Mouse (Mus musculus): Measurements from ENCODE around the gene Yme1l1. TPM values are rescaled to one million over a fixed set of nuclear protein-coding genes. Genes with fewer than 3 reads are reported as not detected.
A peak's percentile ranks its signal among the peaks of the same experiment; 100 is the strongest.

Yme1l1 gene
- 69.8 and 71.5 TPM in 2 replicates for total RNA-seq (2014; fragmentation: Nextera tagmentation)
- 91.9 and 108 TPM in 2 replicates for total RNA-seq (2017)

DNA sequence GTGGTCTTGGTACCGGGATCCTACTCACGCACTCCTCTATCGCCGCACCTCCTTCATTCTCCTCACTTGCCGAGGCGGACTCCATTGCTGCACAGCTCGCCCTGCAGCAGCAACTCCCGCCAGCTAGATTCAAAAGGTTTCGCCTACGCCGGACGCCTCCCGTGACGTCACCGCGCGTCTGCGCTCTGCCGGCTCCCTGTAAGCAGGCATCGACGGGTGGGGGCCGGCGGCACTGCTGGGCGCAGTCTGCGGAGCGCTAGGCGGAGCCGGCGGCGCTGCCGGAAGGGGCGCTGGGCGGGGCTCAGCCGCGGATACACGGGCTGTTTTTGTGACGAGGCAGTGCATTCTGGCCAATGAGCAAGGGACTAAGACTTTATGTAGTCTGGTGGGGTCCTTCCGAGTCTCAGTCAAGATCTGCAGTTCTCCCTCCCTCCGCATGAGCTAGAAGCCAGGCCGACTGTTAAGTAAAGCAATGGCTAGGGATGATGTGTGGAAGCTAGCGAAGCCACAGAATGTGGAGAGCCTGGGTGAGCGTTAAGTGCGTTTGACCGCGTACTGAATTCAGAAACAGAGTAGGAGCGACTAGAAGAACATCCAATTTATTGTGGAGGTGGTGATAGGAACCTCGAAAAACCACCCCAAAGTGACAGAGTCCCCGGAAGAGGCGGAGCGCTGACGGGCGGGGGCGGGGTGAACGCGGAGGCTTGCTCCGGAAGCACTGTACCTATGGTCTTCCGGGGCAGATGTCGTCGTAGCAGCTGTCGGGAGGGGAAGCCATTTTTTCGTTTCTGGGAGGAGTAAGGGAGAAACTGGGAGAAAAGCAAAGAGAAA lies at the start of gene Yme1l1, which contains the start of gene Mastl:
TSS of gene Yme1l1 (plus strand) at position 593 of the 831 bp plus-strand sequence.
TSS of gene Mastl (minus strand) at position 248 of the 831 bp plus-strand sequence.
- ATAC-seq (replicated peaks; ENCODE audit: poor library complexity, severe bottlenecking): peak; percentile 88

- no peak for ATAC-seq (replicated peaks; ENCODE audit: poor library complexity, severe bottlenecking)
Measured at GRCm38 (mm10) chr2:23119573-23119972, 36.6 kb upstream of the Yme1l1 start.

DNA sequence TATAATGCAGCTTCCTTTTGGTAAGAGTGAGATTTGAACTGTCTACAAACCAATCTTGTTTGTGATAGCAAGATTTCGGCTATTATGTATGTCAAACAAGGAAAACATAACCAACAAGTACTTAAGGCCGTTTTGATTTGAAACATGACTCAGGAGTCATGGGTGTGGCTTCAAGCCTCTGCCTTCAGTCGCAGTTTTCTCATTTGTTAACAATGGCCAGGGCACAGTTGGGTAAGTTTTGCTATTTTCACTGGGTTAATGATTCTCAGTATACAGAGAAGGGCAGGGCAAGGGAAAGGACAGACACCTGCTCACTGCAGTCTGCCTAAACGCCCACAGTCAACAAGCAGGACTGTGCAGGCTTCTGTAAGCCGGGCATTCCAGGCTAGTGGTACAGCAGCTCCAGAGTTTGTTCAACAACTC lies 959 bp upstream of the Yme1l1 start:
- peak; percentile 1; the same call in 1 of the 2 replicates for ATAC-seq (replicated peaks; ENCODE audit: poor library complexity, severe bottlenecking)

GRCm38 (mm10) chr2:23156608-23157081 lies 476 bp downstream of the Yme1l1 start:
- peak; percentile 33 for ATAC-seq (replicated peaks; ENCODE audit: poor library complexity, severe bottlenecking)

DNA sequence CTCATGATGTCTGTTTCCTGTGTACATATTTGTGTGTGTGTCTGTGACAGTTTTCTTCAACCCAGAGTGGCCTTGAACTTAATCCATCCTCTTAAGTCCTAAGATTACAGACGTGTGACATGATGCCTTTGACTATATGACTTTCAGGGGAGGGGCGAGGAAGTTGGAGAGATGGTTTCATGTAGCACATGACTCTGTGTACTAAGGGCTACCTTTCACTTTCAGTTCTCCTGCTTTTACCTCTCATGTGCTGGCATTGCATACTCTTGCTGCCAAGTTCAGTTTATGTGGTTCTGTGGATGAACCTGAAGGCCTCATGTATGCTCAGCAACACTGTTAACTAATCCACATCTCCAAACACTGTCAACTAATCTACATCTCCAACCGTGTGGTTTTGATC lies 16.1 kb downstream of the Yme1l1 start:
- ATAC-seq (replicated peaks; ENCODE audit: poor library complexity, severe bottlenecking): peak; percentile 59

DNA sequence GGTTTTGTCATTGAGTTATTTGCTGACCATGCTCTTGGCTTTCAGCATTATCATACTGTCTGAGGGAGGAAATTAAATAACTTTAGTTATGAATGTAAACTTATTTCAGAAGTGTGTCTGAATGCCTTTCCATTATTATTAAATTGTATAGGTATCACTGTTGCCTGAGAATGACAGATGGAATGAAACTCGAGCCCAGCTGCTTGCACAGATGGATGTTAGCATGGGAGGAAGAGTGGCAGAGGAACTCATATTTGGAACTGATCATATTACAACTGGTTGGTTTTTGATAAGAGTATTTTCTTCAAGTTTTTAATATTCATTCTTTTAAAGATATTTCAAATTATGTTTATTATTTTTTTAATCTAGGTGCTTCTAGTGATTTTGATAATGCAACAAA lies 38.2 kb downstream of the Yme1l1 start:
- no peak for ATAC-seq (replicated peaks; ENCODE audit: poor library complexity, severe bottlenecking)

GRCm38 (mm10) chr2:23201034-23201433 lies 44.9 kb downstream of the Yme1l1 start:
- ATAC-seq (replicated peaks; ENCODE audit: poor library complexity, severe bottlenecking): no peak

DNA sequence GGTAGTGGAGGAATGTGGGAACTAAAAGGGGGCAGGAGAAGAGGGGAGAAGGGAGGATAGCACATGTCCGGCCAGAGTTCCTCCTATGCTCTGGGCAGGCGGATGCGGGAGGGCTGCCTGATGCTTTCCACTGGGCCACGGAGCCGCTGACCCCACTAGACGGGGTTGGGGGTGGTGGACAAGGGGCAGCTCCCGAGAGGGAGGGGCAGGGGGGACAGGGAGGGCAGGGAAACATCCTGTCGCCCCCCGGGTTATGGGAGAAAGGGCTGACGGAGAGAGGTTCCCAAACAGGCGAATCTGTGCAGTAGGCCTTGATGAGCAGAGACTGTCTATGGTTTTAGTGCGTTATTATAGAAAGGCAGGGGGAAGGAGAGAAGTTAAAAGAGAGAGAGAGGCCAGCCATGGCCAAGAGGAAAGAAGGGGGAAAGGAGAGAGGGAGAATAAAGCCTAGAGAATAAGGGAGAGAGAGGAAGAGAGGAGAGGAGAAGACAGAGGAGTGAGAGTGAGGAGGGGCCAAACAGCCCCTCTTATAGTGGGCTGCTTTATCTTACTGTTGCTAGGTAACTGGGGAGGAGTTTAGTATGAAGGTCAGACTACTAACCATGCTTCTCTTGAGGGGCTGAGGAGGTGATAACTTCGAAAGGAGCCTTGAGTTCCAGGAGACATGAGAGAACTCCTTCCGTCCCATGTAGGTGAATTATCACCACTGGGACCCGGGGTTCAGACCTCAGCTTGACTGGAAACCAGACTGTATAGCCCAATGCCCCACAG lies 46.9 kb downstream of the Yme1l1 start:
- ATAC-seq (replicated peaks; ENCODE audit: poor library complexity, severe bottlenecking): no peak

GRCm38 (mm10) chr2:23207070-23207526 lies 50.9 kb downstream of the Yme1l1 start, which contains the start of gene 4931423N10Rik:
TSS of gene 4931423N10Rik (plus strand) at chr2:23207476.
- no peak for ATAC-seq (replicated peaks; ENCODE audit: poor library complexity, severe bottlenecking)

DNA sequence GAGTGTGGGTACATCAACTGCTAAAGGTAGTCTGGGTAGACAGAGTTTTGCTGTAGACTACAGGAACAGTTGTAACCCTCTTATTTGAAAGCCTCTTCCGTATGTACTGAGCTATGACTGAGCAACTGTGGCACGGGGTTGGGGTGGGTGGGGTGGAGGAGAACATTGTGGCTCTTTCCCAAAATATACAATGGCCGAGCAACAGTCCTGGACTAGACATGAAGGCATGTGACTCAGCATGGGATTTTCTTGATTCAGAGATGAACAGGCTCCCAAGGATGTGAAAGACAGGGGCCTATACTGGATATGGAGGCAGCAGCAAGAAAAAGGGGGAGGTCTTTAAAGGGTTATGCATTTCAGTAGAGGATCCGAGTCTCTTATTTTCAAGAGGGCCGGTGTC lies 57.5 kb downstream of the Yme1l1 start:
- ATAC-seq (replicated peaks; ENCODE audit: poor library complexity, severe bottlenecking): no peak

GRCm38 (mm10) chr2:23225199-23225598 lies 69.0 kb downstream of the Yme1l1 start:
- no peak for ATAC-seq (replicated peaks; ENCODE audit: poor library complexity, severe bottlenecking)

DNA sequence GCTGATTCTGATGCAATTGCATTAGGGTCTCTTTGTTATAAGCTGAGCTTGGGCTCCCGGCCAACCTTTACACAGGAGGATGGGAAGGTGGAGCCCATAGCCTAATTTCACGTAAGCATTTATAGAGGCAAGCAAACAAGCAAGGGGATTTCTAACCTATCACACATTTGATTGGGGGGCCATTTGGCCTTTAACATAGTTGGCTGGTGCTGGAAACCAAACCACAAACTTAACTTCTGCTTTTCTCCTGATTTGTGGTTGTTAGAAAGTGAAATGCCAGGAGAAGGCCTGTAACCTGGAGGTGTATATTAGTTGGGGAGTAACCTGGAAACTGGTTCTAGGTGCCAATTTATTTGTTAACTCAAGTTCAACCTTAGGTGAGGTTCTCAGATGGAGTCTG lies 72.3 kb downstream of the Yme1l1 start:
- peak; percentile 63 for ATAC-seq (replicated peaks; ENCODE audit: poor library complexity, severe bottlenecking)

GRCm38 (mm10) chr2:23234065-23234773 lies 78.0 kb downstream of the Yme1l1 start:
- no peak; the same call in 1 of the 2 replicates for ATAC-seq (replicated peaks; ENCODE audit: poor library complexity, severe bottlenecking)

Other genes with a start within 250 kb of the Yme1l1 start
- 64.4 and 103 TPM in 2 replicates for gene Abi1, start 116.1 kb upstream of the Yme1l1 start, total RNA-seq (2014; fragmentation: Nextera tagmentation)
- 88.9 and 110 TPM in 2 replicates for gene Abi1, start 116.1 kb upstream of the Yme1l1 start, total RNA-seq (2017)
- gene Acbd5, start 88.2 kb upstream of the Yme1l1 start, total RNA-seq (2014; fragmentation: Nextera tagmentation): 15.9 and 34.7 TPM in 2 replicates
- 22.6 and 40.2 TPM in 2 replicates for gene Acbd5, start 88.2 kb upstream of the Yme1l1 start, total RNA-seq (2017)
- gene Mastl, start 345 bp upstream of the Yme1l1 start, total RNA-seq (2014; fragmentation: Nextera tagmentation): 5.7 and 8.8 TPM in 2 replicates
- gene Mastl, start 345 bp upstream of the Yme1l1 start, total RNA-seq (2017): 9.4 and 11.9 TPM in 2 replicates
- not detected in 2 replicates for gene 4931423N10Rik, start 51.1 kb downstream of the Yme1l1 start, total RNA-seq (2014; fragmentation: Nextera tagmentation)
- gene 4931423N10Rik, start 51.1 kb downstream of the Yme1l1 start, total RNA-seq (2017): not detected in 2 replicates
- not detected in 2 replicates for gene Nxph2, start 164.9 kb downstream of the Yme1l1 start, total RNA-seq (2014; fragmentation: Nextera tagmentation)
- not detected in 2 replicates for gene Nxph2, start 164.9 kb downstream of the Yme1l1 start, total RNA-seq (2017)

Measured in granulocyte monocyte progenitor cell, adult 5-6 weeks (primary cell).